Mouse (Mus musculus) heart, embryonic 16.5 days (tissue): Measurements from ENCODE around the gene Gm20431. TPM values are rescaled to one million over a fixed set of nuclear protein-coding genes. Genes with fewer than 3 reads are reported as not detected.
A peak's percentile ranks its signal among the peaks of the same experiment; 100 is the strongest.

ENCODE experiments used
- ATAC-seq: fragments of 200-750 bp; cut with Nextera tagmentation; replicated peaks from 2 replicates; pipeline ENCODE4 v1.8.0; 2017; ENCODE audit warnings: moderate number of reproducible peaks; ENCODE audit not compliant: insufficient read depth, low FRiP score; ENCODE audit errors: extremely low read depth
- H3K27ac ChIP-seq: fragments of 300-500 bp; sonication (generic); 2 replicates; pipeline ENCODE4 v1.5.1; 2014; ENCODE audit warnings: mild to moderate bottlenecking, low read length, control low read depth, moderate library complexity
- H3K27me3 ChIP-seq: fragments of 300-500 bp; sonication (generic); 2 replicates; pipeline ENCODE4 v1.6.1; 2014; ENCODE audit warnings: low read length, mixed read lengths; ENCODE audit not compliant: control insufficient read depth, insufficient read depth
- H3K36me3 ChIP-seq: fragments of 300-500 bp; sonication (generic); 2 replicates; pipeline ENCODE4 v1.6.1; 2014; ENCODE audit not compliant: control insufficient read depth, insufficient read depth
- H3K4me1 ChIP-seq: fragments of 300-500 bp; sonication (generic); 2 replicates; pipeline ENCODE4 v1.6.1; 2014; ENCODE audit warnings: low read length, mixed read lengths; ENCODE audit not compliant: control insufficient read depth, insufficient read depth
- H3K4me2 ChIP-seq: fragments of 300-500 bp; sonication (generic); 2 replicates; pipeline ENCODE4 v1.6.1; 2014; ENCODE audit warnings: low read depth, mild to moderate bottlenecking, control low read depth, low read length
- H3K4me3 ChIP-seq: fragments of 300-500 bp; sonication (generic); 2 replicates; pipeline ENCODE4 v1.5.1; 2014; ENCODE audit warnings: mild to moderate bottlenecking, control low read depth, low read length
- H3K9ac ChIP-seq: fragments of 300-500 bp; sonication (generic); 2 replicates; pipeline ENCODE4 v1.6.1; 2014; ENCODE audit warnings: low read length, control low read depth
- H3K9me3 ChIP-seq: fragments of 300-500 bp; sonication (generic); replicated peaks from 2 replicates; pipeline ENCODE4 v1.6.1; 2016; ENCODE audit warnings: low read length; ENCODE audit not compliant: control insufficient read depth
- WGBS: fragments of 180-500 bp; shearing (Covaris S2); extraction: QIAGEN DNeasy Blood & Tissue Kit; methylation state at CpG from one replicate; pipeline ENCODE4 v1.1.7; 2014; 5-methylcytosine and 5-hydroxymethylcytosine counted together
- polyA plus RNA-seq: library from polyadenylated mRNA; unstranded; fragments of >200 nt; fragmentation: Nextera tagmentation; extraction: Ambion mirVana; gene quantifications from 2 replicates; pipeline ENCODE4 v1.2.1, GENCODE M21; 2015

The Gm20431 gene
- polyA plus RNA-seq, 1 experiment from 2014 or later = 3.0 TPM

DNA sequence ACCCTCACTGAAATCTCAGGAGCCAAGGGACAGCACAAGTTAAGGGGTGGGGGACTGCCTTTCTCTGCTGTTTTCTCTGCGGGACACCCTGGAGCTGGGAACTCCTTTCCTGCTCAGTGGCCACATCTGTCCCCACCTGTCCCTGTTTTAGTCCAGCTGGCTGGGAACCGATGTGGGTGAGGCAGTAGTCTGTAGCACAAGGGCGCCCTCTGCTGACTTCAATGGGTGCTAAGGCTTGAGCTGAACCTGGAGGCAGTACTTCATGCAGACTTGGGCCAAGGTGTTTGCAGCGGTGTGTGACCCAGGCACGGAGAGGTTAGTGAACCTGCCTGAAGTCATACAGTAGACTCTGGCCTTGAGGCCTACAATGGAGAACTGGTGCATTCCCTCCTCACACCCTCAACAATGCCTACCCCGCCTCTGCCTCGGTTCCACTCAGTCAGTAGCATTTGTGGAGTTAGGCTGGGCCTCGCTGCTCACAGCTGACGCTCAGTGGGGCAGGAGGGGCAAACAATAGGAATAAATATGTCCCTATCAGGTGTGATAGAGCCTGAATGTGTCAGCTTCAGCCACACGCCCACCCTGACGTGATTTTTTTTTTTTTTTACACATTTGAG lies 56.0 kb downstream of the Gm20431 start:
- H3K9me3 ChIP-seq = no peaks in the 10 kb centered on the region
- H3K36me3 ChIP-seq = peaks cover 12% of the 10 kb centered on the region
- peak; percentile 61; the same call in 1 of the 2 replicates for ATAC-seq
- no peak overlapping the region for H3K4me2 ChIP-seq
- no peak overlapping the region for H3K4me3 ChIP-seq
- H3K9ac ChIP-seq = no peak overlapping the region
- no peaks in the 10 kb centered on the region for H3K27me3 ChIP-seq
- no peak overlapping the region for H3K27ac ChIP-seq
- WGBS = 17% methylated on average over 11 of the region's 11 CpGs
- H3K4me1 ChIP-seq = peaks cover 6% of the 10 kb centered on the region

DNA sequence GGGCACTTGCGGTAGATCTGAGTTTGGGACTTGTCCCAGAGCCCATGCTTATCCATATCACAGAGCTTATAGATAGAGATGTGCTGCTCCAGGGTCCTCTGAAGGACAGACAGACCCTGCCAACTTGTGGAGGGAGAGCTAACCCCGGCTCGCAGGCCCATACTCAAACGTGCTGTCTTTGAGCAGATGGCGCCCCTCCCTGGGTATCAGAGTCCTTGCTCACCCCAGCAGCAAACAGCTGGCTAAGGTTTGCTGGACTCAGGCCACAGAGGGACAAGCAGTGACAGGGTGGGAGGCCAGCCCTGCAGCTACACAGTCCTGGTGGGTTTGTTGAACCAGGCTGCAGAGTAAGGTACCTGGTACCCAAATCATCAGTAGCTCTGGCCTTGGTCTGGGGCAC lies 58.3 kb downstream of the Gm20431 start:
- 42% methylated on average over 5 of the region's 5 CpGs for WGBS
- Histone ChIP-seq H3K9me3 (no peaks in the 10 kb centered on the region), H3K4me3 (no peak overlapping the region), H3K9ac (no peak overlapping the region), H3K27ac (no peak overlapping the region), H3K4me1 (peaks cover 2% of the 10 kb centered on the region), H3K36me3 (peaks cover 3% of the 10 kb centered on the region; the same call in 1 of the 2 replicates), H3K27me3 (no peaks in the 10 kb centered on the region; the same call in 1 of the 2 replicates), H3K4me2 (no peak overlapping the region)
- ATAC-seq = peak; percentile 17; the same call in 1 of the 2 replicates

GRCm38 (mm10) chr2:167602364-167602763 lies 58.9 kb downstream of the Gm20431 start:
- H3K4me3 ChIP-seq = no peak overlapping the region
- H3K36me3 ChIP-seq = peaks cover under 1% of the 10 kb centered on the region; the same call in 1 of the 2 replicates
- H3K4me2 ChIP-seq = no peak overlapping the region
- no peaks in the 10 kb centered on the region; the same call in 1 of the 2 replicates for H3K27me3 ChIP-seq
- no peak for ATAC-seq
- 87% methylated on average over 2 of the region's 2 CpGs for WGBS
- H3K9me3 ChIP-seq = no peaks in the 10 kb centered on the region
- no peak overlapping the region for H3K9ac ChIP-seq
- peaks cover 7% of the 10 kb centered on the region for H3K4me1 ChIP-seq
- no peak overlapping the region for H3K27ac ChIP-seq

GRCm38 (mm10) chr2:167600481-167600995 lies 60.8 kb downstream of the Gm20431 start:
- H3K36me3 ChIP-seq = no peaks in the 10 kb centered on the region
- no peak overlapping the region for H3K4me2 ChIP-seq
- no peak for ATAC-seq
- WGBS = 58% methylated on average over 8 of the region's 8 CpGs
- H3K27me3 ChIP-seq = no peaks in the 10 kb centered on the region; the same call in 1 of the 2 replicates
- no peak overlapping the region for H3K4me3 ChIP-seq
- H3K4me1 ChIP-seq = peaks cover 22% of the 10 kb centered on the region
- no peak overlapping the region for H3K9ac ChIP-seq
- no peaks in the 10 kb centered on the region for H3K9me3 ChIP-seq
- H3K27ac ChIP-seq = no peak overlapping the region

- WGBS = 76% methylated on average over 6 of the region's 6 CpGs
- Histone ChIP-seq H3K4me1 (peaks cover 22% of the 10 kb centered on the region), H3K27ac (no peak overlapping the region)
Measured at GRCm38 (mm10) chr2:167599917-167600316, 61.4 kb downstream of the Gm20431 start.

DNA sequence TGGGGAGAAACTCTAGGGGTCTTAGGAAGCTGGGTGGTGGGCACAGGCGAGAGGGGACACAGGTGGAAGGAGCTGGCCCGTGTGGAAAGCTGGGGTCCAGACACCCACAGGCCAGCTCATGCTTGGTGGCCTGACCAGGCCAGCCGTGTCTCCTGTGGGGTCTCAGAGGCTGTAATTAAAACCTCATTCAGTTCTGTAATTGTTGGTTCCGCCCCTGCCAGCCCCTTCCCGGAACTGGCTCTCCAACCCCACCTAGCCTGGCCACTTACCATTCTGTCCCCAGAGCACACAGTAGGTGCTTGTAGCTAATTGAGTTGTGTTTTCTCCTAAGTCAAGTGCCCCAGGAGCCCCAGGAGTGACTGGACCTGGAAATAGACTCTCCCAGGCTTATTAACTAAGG lies 62.1 kb downstream of the Gm20431 start:
- Histone ChIP-seq H3K9ac (no peak overlapping the region), H3K4me2 (no peak overlapping the region), H3K9me3 (no peaks in the 10 kb centered on the region), H3K4me3 (no peak overlapping the region), H3K27ac (no peak overlapping the region), H3K27me3 (no peaks in the 10 kb centered on the region; the same call in 1 of the 2 replicates), H3K36me3 (no peaks in the 10 kb centered on the region), H3K4me1 (peaks cover 29% of the 10 kb centered on the region)
- no peak for ATAC-seq
- 86% methylated on average over 5 of the region's 5 CpGs for WGBS

More at GRCm38 (mm10) chr2:167599917-167600316, 61.4 kb downstream of the Gm20431 start:
- H3K4me3 ChIP-seq = no peak overlapping the region
- no peak overlapping the region for H3K9ac ChIP-seq
- no peak overlapping the region for H3K4me2 ChIP-seq
- ATAC-seq = no peak
- no peaks in the 10 kb centered on the region; the same call in 1 of the 2 replicates for H3K27me3 ChIP-seq
- H3K36me3 ChIP-seq = no peaks in the 10 kb centered on the region
- no peaks in the 10 kb centered on the region for H3K9me3 ChIP-seq

DNA sequence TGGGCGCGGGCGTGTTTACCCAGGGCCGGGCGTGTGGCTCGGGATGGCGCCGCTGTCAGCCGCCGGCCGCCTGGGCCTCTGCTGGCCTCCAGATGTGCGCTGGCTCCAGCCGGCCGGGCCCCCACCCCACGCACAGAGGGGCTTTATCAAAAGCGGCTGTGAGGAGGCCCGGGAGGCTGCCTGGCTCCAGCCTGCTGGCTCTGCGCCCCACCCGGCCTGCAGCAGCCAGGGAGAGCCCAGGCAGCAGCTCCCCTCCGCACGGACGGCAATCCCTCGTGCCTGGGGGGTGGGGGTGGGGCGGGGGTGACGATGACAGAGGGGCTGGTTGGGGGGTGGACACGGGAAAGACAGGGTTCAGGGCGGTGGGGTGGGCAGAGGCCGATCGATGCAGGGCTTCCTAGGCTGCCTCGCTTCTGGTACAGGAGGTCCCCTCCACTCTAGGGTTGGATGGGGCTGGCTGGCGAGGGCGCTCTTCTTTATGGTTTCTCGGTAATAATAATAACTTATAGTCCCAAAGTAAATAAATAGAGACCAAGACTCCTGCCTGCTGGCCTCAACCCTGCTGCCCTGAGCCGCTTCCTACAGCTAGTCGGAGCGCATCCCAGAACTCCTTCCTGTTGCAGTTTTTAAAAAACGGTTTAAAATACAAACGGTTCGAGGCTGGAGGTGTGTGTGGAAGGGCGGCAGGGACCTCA lies 63.7 kb downstream of the Gm20431 start:
- Histone ChIP-seq H3K27ac (peak overlapping the region; percentile 71), H3K27me3 (no peaks in the 10 kb centered on the region; the same call in 1 of the 2 replicates), H3K9me3 (no peaks in the 10 kb centered on the region), H3K4me1 (peaks cover 36% of the 10 kb centered on the region), H3K9ac (peak overlapping the region; percentile 69), H3K4me3 (peak overlapping the region; percentile 38), H3K4me2 (peak overlapping the region; percentile 62), H3K36me3 (no peaks in the 10 kb centered on the region)
- ATAC-seq = 0 out of 2 replicates have a peak, but pooled peaks have one; percentile 49
- WGBS = 27% methylated on average over 40 of the region's 40 CpGs

DNA sequence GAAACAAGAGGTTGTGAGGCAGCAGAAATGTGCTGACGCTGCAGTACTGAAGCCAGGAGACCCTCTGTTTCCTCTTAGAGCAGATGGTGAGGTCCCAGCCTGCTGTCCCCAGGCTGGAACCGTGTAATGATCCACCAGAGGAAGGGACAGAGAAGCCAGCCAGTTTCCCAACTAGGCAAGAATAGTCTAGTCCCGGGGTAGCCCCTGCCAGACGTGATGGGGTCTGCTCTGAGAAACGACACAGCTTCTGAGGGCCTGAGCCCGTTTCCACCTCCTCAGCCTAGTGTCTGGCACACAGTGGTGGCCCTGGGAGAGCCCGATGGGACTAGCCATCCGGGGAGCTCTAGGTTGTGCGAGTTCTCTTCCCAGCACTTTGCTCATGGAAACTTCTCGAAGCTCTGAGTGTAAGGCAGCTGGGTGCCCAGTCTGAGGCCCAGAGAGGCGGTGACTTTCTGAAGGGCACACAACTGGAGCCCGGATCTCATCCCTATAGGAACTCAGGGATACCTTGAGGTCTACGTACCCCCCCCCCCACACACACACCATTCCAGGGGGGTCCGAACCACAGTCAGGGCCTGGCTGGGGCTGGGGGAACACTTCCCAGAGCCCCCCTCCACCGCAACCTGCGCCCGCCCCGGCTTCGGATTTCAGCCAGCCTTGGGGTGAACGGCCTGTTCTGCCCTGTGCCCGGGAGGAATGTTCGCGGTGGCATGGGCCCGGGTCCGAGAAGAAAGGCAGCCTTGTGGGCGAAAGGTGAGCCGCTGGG lies 64.4 kb downstream of the Gm20431 start:
- H3K27me3 ChIP-seq = no peaks in the 10 kb centered on the region; the same call in 1 of the 2 replicates
- H3K9ac ChIP-seq = peak overlapping the region; percentile 69
- no peaks in the 10 kb centered on the region for H3K9me3 ChIP-seq
- H3K4me1 ChIP-seq = peaks cover 36% of the 10 kb centered on the region
- ATAC-seq = no peak
- H3K4me3 ChIP-seq = peak overlapping the region; percentile 38
- WGBS = 44% methylated on average over 27 of the region's 27 CpGs
- peak overlapping the region; percentile 71 for H3K27ac ChIP-seq
- peak overlapping the region; percentile 62 for H3K4me2 ChIP-seq
- no peaks in the 10 kb centered on the region for H3K36me3 ChIP-seq
